Mouse (Mus musculus): ENCODE measurements at regions not wholly inside any gene's neighbourhood (a gene's known extent, or its start where the extent isn't known, plus 50 kb on each side); places are given as distances from the start of the nearest gene placed in this dataset.
A peak's percentile ranks its signal among the peaks of the same experiment; 100 is the strongest.
"Not testable (repeated sequence)": the region's sequence is repeated elsewhere in the genome, so short reads cannot be mapped to it uniquely, and the experiment has no call there.

- in situ Hi-C loops (cut with MboI; ENCODE audit: low pct_unique_long_range_greater_than_20kb) = no loop called here
- CTCF ChIA-PET = interaction anchor here (1.4 kb wide), 1 partner anchor 9 kb away, joined by 4 read pairs; no protein-coding TSS in a partner anchor
- DNase-seq (ENCODE audit: low read depth, low spot score) (no peak), ATAC-seq (no peak)
- POLR2A ChIA-PET = no interaction called here
- no peak for TF ChIP-seq CTCF (IDR thresholded peaks at IDR 0.05)
- H3K27me3 ChIP-seq = no peaks in the 10 kb centered on the region
Observed at GRCm38 (mm10) chr1:137254634-137255033, 294.4 kb upstream of the Nr5a2 start.

- ATAC-seq (no peak), DNase-seq (ENCODE audit: low read depth, low spot score) (no peak)
- ChIA-PET CTCF (no interaction called here), POLR2A (no interaction called here)
- peaks cover 23% of the 10 kb centered on the region for H3K27me3 ChIP-seq
- TF ChIP-seq CTCF (IDR thresholded peaks at IDR 0.05) = no peak
- in situ Hi-C loops (cut with MboI; ENCODE audit: low pct_unique_long_range_greater_than_20kb) = no loop called here
Observed at GRCm38 (mm10) chr1:137227098-137227485, 266.8 kb upstream of the Nr5a2 start.

GRCm38 (mm10) chr1:137226479-137227097 is 266.3 kb upstream of the Nr5a2 start:
- ChIA-PET POLR2A (no interaction called here), CTCF (interaction anchor here (0.7 kb wide), 1 partner anchor 676 kb away, joined by 3 read pairs; no protein-coding TSS in a partner anchor)
- ATAC-seq = no peak
- no peak for DNase-seq (ENCODE audit: low read depth, low spot score)
- in situ Hi-C loops (cut with MboI; ENCODE audit: low pct_unique_long_range_greater_than_20kb) = no loop called here
- TF ChIP-seq CTCF (IDR thresholded peaks at IDR 0.05) = peak; percentile 72
- H3K27me3 ChIP-seq = peaks cover 23% of the 10 kb centered on the region

- CTCF ChIA-PET = no interaction called here
- ATAC-seq (no peak), DNase-seq (ENCODE audit: low read depth, low spot score) (no peak)
- peaks cover 23% of the 10 kb centered on the region for H3K27me3 ChIP-seq
- peak; percentile 71 for TF ChIP-seq CTCF (IDR thresholded peaks at IDR 0.05)
- in situ Hi-C loops (cut with MboI; ENCODE audit: low pct_unique_long_range_greater_than_20kb) = no loop called here
- POLR2A ChIA-PET = no interaction called here
Observed at GRCm38 (mm10) chr1:137225418-137225817, 265.2 kb upstream of the Nr5a2 start.

GRCm38 (mm10) chr1:137223052-137223451 is 262.8 kb upstream of the Nr5a2 start:
- no peak for DNase-seq (ENCODE audit: low read depth, low spot score)
- ATAC-seq = no peak

GRCm38 (mm10) chr1:137221087-137222057 is 261.1 kb upstream of the Nr5a2 start:
- CTCF ChIA-PET = interaction anchor here (1.3 kb wide), 1 partner anchor 41 kb away, joined by 3 read pairs; no protein-coding TSS in a partner anchor
- TF ChIP-seq CTCF (IDR thresholded peaks at IDR 0.05) = no peak
- no peak for ATAC-seq
- no peaks in the 10 kb centered on the region for H3K27me3 ChIP-seq
- POLR2A ChIA-PET = interaction anchor here (0.6 to 0.9 kb wide), 2 partner anchors 12 to 820 kb away, joined by 4 read pairs; no protein-coding TSS in a partner anchor
- DNase-seq (ENCODE audit: low read depth, low spot score) = no peak
- in situ Hi-C loops (cut with MboI; ENCODE audit: low pct_unique_long_range_greater_than_20kb) = no loop called here

More at GRCm38 (mm10) chr1:137223052-137223451, 262.8 kb upstream of the Nr5a2 start:
- TF ChIP-seq CTCF (IDR thresholded peaks at IDR 0.05) = no peak
- ChIA-PET POLR2A (interaction anchor here (0.6 kb wide), 1 partner anchor 649 kb away, joined by 3 read pairs; no protein-coding TSS in a partner anchor), CTCF (no interaction called here)
- peaks cover 5% of the 10 kb centered on the region for H3K27me3 ChIP-seq
- in situ Hi-C loops (cut with MboI; ENCODE audit: low pct_unique_long_range_greater_than_20kb) = no loop called here

- in situ Hi-C loops (cut with MboI; ENCODE audit: low pct_unique_long_range_greater_than_20kb) = no loop called here
- CTCF ChIA-PET = no interaction called here
- POLR2A ChIA-PET = no interaction called here
- TF ChIP-seq CTCF (IDR thresholded peaks at IDR 0.05) = no peak
- H3K27me3 ChIP-seq = no peaks in the 10 kb centered on the region
- ATAC-seq (no peak), DNase-seq (ENCODE audit: low read depth, low spot score) (no peak)
Observed at GRCm38 (mm10) chr1:137220226-137220625, 260.0 kb upstream of the Nr5a2 start.

GRCm38 (mm10) chr1:137218611-137219010 is 258.4 kb upstream of the Nr5a2 start:
- no peak for ATAC-seq

GRCm38 (mm10) chr1:137218096-137218495 is 257.8 kb upstream of the Nr5a2 start:
- DNase-seq (ENCODE audit: low read depth, low spot score) (no peak), ATAC-seq (no peak)
- in situ Hi-C loops (cut with MboI; ENCODE audit: low pct_unique_long_range_greater_than_20kb) = no loop called here
- no peaks in the 10 kb centered on the region for H3K27me3 ChIP-seq
- ChIA-PET POLR2A (no interaction called here), CTCF (interaction anchor here (1.0 kb wide), 1 partner anchor 666 kb away, joined by 3 read pairs; no protein-coding TSS in a partner anchor)
- peak; percentile 47 for TF ChIP-seq CTCF (IDR thresholded peaks at IDR 0.05)

More at GRCm38 (mm10) chr1:137218611-137219010, 258.4 kb upstream of the Nr5a2 start:
- in situ Hi-C loops (cut with MboI; ENCODE audit: low pct_unique_long_range_greater_than_20kb) = no loop called here
- ChIA-PET POLR2A (no interaction called here), CTCF (interaction anchor here (1.0 kb wide), 1 partner anchor 666 kb away, joined by 3 read pairs; no protein-coding TSS in a partner anchor)
- TF ChIP-seq CTCF (IDR thresholded peaks at IDR 0.05) = no peak
- no peak for DNase-seq (ENCODE audit: low read depth, low spot score)
- no peaks in the 10 kb centered on the region for H3K27me3 ChIP-seq

GRCm38 (mm10) chr1:137217206-137217605 is 257.0 kb upstream of the Nr5a2 start:
- DNase-seq (ENCODE audit: low read depth, low spot score) = no peak
- no peak for TF ChIP-seq CTCF (IDR thresholded peaks at IDR 0.05)
- ChIA-PET POLR2A (no interaction called here), CTCF (no interaction called here)
- in situ Hi-C loops (cut with MboI; ENCODE audit: low pct_unique_long_range_greater_than_20kb) = no loop called here
- no peak for ATAC-seq
- H3K27me3 ChIP-seq = no peaks in the 10 kb centered on the region

- CTCF ChIA-PET; H3K27me3 ChIP-seq; DNase-seq (ENCODE audit: low read depth, low spot score); in situ Hi-C loops (cut with MboI; ENCODE audit: low pct_unique_long_range_greater_than_20kb); POLR2A ChIA-PET; ATAC-seq: not testable (repeated sequence)
Observed at GRCm38 (mm10) chr1:137214328-137214727, 254.1 kb upstream of the Nr5a2 start.

Measured in Patski (cell line).